Mouse (Mus musculus) G1E (cell line): ENCODE measurements around the gene Spata5.

Experiments used
- CTCF ChIP-seq: IDR thresholded peaks from 2 replicates; pipeline ENCODE4 v1.5.1; 2012; ENCODE audit warnings: low read depth, low read length, inconsistent platforms, mixed read lengths
- GATA1 ChIP-seq: IDR thresholded peaks from 2 replicates; pipeline ENCODE4 v1.6.1; 2012; ENCODE audit warnings: borderline replicate concordance, low read length, inconsistent platforms, mixed read lengths
- GATA2 ChIP-seq: IDR thresholded peaks from 2 replicates; pipeline ENCODE4 v1.6.1; 2012; ENCODE audit warnings: low read depth, low read length, inconsistent platforms, borderline replicate concordance
- POLR2AphosphoS5 ChIP-seq: IDR thresholded peaks from 2 replicates; pipeline ENCODE4 v1.6.1; 2012; ENCODE audit warnings: low read depth, low read length, inconsistent platforms; ENCODE audit not compliant: insufficient replicate concordance
- TAL1 ChIP-seq: conservative IDR thresholded peaks from 2 replicates; pipeline ENCODE4 v1.6.1; 2012; ENCODE audit warnings: low read depth, low read length, inconsistent platforms, mixed read lengths

GRCm38 (mm10) chr3:37561466-37561865 lies 141.8 kb downstream of the Spata5 start:
- TF ChIP-seq CTCF (no peak), GATA1 (no peak), POLR2AphosphoS5 (no peak), TAL1 (no peak), GATA2 (no peak)
